Mouse (Mus musculus) stomach, embryonic 15.5 days (tissue): ENCODE data around the gene Rxfp2. TPM values are rescaled to one million over a fixed set of nuclear protein-coding genes. Genes with fewer than 3 reads are reported as not detected.

ENCODE experiments used
- ATAC-seq: fragments of 200-750 bp; cut with Nextera tagmentation; 2 replicates; pipeline ENCODE4 v1.8.0; 2017; ENCODE audit warnings: low read depth, moderate number of reproducible peaks, moderate TSS enrichment; ENCODE audit not compliant: insufficient read depth, low FRiP score
- H3K27ac ChIP-seq: fragments of 300-500 bp; sonication (generic); 2 replicates; pipeline ENCODE4 v1.5.1; 2015; ENCODE audit warnings: mild to moderate bottlenecking, inconsistent platforms
- H3K27me3 ChIP-seq: fragments of 300-500 bp; sonication (generic); replicated peaks from 2 replicates; pipeline ENCODE4 v1.6.1; 2015; ENCODE audit warnings: inconsistent platforms
- H3K36me3 ChIP-seq: fragments of 300-500 bp; sonication (generic); 2 replicates; pipeline ENCODE4 v1.6.1; 2015; ENCODE audit warnings: inconsistent platforms
- H3K4me1 ChIP-seq: fragments of 300-500 bp; sonication (generic); 2 replicates; pipeline ENCODE4 v1.6.1; 2015; ENCODE audit warnings: inconsistent platforms
- H3K4me2 ChIP-seq: fragments of 300-500 bp; sonication (generic); 2 replicates; pipeline ENCODE4 v1.6.1; 2015; ENCODE audit warnings: mild to moderate bottlenecking, inconsistent platforms
- H3K4me3 ChIP-seq: fragments of 300-500 bp; sonication (generic); replicated peaks from 2 replicates; pipeline ENCODE4 v1.5.1; 2015; ENCODE audit warnings: inconsistent platforms
- H3K9ac ChIP-seq: fragments of 300-500 bp; sonication (generic); 2 replicates; pipeline ENCODE4 v1.6.1; 2015; ENCODE audit warnings: inconsistent platforms
- H3K9me3 ChIP-seq: fragments of 300-500 bp; sonication (generic); 2 replicates; pipeline ENCODE4 v1.6.1; 2016; ENCODE audit warnings: inconsistent platforms
- WGBS: fragments of 180-500 bp; shearing (Covaris S2); methylation state at CpG from one replicate; pipeline ENCODE4 v1.1.7; 2015; 5-methylcytosine and 5-hydroxymethylcytosine counted together
- polyA plus RNA-seq: library from polyadenylated mRNA; unstranded; fragments of >200 nt; fragmentation: Nextera tagmentation; extraction: Ambion mirVana; gene quantifications from 2 replicates; pipeline ENCODE4 v1.2.1, GENCODE M21; 2015

Gene Rxfp2
- polyA plus RNA-seq: 0.12 and 0.50 TPM in 2 replicates

DNA sequence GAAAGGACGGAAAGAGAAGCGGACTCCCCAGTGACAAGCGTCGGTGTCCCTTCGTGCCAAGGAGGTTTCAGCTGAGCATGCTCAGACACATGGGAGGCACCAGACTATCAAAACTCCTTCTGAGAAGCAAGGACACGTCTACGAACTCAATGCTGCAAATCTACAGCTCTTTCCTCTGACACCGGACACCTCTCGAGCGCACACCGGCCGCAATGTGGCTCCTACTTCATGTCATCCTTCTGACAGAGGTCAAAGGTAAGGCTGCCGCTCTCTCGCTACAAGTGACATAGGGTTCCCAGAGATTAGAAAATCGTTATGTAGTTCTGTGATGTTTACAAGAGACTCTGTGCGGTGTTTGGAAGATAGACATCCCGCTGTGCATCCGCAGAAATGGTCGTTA is at the start of gene Rxfp2:
Rxfp2 (plus strand) TSS at position 20 of the 400 bp plus-strand sequence.
- Histone ChIP-seq H3K27me3 (no peaks in the 10 kb centered on the region), H3K4me1 (no peaks in the 10 kb centered on the region), H3K4me2 (no peak within 1 kb of the TSS), H3K9me3 (no peaks in the 10 kb centered on the region), H3K4me3 (no peak within 1 kb of the TSS), H3K36me3 (no peaks in the 10 kb centered on the region), H3K27ac (no peak within 1 kb of the TSS), H3K9ac (no peak within 1 kb of the TSS)
- WGBS: 55% methylated on average over 19 of the region's 19 CpGs
- ATAC-seq: no peak

DNA sequence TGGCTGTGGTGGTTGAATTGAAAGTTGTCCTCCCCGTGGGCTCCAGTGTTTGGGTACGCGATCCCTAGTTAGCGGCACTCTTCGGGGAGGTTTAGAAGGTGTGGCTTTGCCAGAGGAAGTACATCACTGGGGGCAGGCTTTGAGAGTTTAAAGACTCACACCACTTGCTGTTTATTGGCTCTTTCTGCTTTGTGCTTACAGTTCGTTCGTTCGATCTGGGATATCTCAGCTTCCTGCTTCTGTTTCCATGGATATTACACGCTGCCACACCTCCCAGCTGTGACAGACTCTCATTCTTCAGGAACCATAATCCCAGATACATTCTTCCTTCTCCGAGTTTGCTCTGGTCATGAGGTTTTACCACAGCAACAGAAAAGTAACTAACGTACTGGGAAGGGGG is 48.2 kb upstream of the Rxfp2 start:
- no peaks in the 10 kb centered on the region for H3K4me1 ChIP-seq
- no peaks in the 10 kb centered on the region for H3K27me3 ChIP-seq
- 85% methylated on average over 11 of the region's 11 CpGs for WGBS
- no peak overlapping the region for H3K27ac ChIP-seq
- no peak overlapping the region for H3K4me3 ChIP-seq
- no peaks in the 10 kb centered on the region for H3K9me3 ChIP-seq
- H3K9ac ChIP-seq: no peak overlapping the region
- no peak overlapping the region for H3K4me2 ChIP-seq
- no peak for ATAC-seq
- no peaks in the 10 kb centered on the region for H3K36me3 ChIP-seq

DNA sequence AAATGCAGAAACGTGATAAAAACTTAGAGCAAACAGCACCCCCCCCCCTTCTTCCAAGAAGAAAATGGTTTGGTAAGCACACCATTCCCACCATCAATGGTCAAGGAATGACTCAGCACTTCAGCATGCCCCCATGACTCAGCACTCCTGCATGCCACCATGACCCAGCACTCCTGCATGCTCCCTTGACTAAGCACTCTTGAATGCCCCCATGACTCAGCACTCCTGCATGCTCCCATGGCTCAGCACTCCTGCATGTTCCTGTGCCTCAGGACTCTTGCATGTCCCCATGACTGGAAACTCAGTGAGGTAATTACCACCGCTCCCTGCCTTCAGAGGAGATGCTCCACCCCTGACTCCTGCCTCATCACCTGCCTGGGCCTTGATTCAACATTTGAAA is 41.4 kb upstream of the Rxfp2 start:
- Histone ChIP-seq H3K4me3 (no peak overlapping the region), H3K9ac (no peak overlapping the region), H3K27me3 (no peaks in the 10 kb centered on the region), H3K4me1 (no peaks in the 10 kb centered on the region), H3K36me3 (no peaks in the 10 kb centered on the region), H3K9me3 (no peaks in the 10 kb centered on the region), H3K27ac (no peak overlapping the region), H3K4me2 (no peak overlapping the region)
- ATAC-seq: no peak
- 76% methylated on average over 2 of the region's 2 CpGs for WGBS

DNA sequence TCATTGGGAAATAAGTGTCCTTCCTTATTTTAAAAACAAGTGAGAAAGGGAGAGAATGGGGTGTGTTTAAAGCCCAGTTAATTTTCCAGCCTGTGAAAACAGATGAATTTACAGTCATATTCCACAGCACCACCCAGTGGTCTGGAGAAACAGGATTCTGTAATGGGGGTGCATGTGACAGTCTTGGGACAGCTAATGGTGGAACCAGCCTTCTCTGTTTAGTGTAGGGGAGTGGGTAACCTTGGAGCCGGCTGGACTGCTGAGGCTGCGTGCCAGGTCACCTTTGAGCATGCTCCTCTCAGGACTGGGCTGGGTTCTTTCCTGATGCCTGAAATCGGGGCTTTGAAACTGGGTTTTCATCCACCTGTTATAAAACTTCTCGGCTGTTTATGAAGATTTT is 34.9 kb upstream of the Rxfp2 start:
- Histone ChIP-seq H3K4me1 (no peaks in the 10 kb centered on the region), H3K36me3 (no peaks in the 10 kb centered on the region), H3K4me2 (no peak overlapping the region), H3K9me3 (no peaks in the 10 kb centered on the region), H3K4me3 (no peak overlapping the region), H3K9ac (no peak overlapping the region), H3K27ac (no peak overlapping the region), H3K27me3 (no peaks in the 10 kb centered on the region)
- no peak for ATAC-seq
- WGBS: 76% methylated on average over 4 of the region's 4 CpGs

DNA sequence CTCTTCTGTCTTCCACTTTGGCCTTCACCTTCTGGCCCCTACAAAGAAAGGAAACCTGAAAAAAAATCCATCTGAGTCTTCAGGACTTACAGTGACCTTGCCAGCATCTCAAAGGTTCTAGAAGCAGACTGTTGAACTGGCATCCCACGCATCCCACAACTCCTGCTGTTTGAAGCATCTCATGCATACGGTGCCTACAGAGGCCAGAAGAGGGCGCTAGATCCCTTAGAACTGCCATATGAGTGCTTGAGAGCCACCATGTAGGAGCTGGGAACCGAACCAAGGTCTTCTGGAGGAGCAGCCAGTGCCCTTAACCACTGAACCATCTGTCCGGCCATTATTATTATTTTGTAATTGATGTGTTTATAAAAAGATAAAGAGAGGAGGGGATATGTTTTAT is 23.9 kb upstream of the Rxfp2 start:
- H3K9me3 ChIP-seq: no peaks in the 10 kb centered on the region
- H3K36me3 ChIP-seq: no peaks in the 10 kb centered on the region
- no peak overlapping the region for H3K4me3 ChIP-seq
- WGBS: 73% methylated on average over 5 of the region's 5 CpGs
- H3K4me1 ChIP-seq: no peaks in the 10 kb centered on the region
- no peaks in the 10 kb centered on the region for H3K27me3 ChIP-seq
- no peak overlapping the region for H3K4me2 ChIP-seq
- H3K9ac ChIP-seq: no peak overlapping the region
- no peak for ATAC-seq
- no peak overlapping the region for H3K27ac ChIP-seq

DNA sequence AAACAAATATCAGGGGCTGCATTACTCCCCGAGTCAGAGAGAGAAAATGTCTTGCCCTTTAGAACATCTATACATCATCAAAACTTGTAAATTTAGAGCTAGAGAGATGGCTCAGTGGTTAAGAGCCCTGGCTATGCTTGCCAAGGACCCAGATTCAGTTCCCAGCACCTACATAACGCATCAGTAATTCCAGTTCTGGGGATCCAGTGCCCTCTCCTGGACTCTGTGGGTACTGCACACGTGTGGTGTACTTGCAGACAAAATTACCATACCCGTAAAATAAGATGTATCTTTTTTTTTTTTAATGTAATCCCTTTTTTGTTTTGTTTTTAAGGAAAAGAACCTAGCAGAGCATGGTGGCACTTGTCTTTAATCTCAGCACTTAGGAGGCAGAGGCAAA is 21.9 kb upstream of the Rxfp2 start:
- H3K4me2 ChIP-seq: no peak overlapping the region
- no peak for ATAC-seq
- no peaks in the 10 kb centered on the region for H3K9me3 ChIP-seq
- H3K36me3 ChIP-seq: no peaks in the 10 kb centered on the region
- no peaks in the 10 kb centered on the region for H3K4me1 ChIP-seq
- H3K4me3 ChIP-seq: no peak overlapping the region
- no peaks in the 10 kb centered on the region for H3K27me3 ChIP-seq
- 83% methylated on average over 4 of the region's 4 CpGs for WGBS
- H3K27ac ChIP-seq: no peak overlapping the region
- no peak overlapping the region for H3K9ac ChIP-seq

DNA sequence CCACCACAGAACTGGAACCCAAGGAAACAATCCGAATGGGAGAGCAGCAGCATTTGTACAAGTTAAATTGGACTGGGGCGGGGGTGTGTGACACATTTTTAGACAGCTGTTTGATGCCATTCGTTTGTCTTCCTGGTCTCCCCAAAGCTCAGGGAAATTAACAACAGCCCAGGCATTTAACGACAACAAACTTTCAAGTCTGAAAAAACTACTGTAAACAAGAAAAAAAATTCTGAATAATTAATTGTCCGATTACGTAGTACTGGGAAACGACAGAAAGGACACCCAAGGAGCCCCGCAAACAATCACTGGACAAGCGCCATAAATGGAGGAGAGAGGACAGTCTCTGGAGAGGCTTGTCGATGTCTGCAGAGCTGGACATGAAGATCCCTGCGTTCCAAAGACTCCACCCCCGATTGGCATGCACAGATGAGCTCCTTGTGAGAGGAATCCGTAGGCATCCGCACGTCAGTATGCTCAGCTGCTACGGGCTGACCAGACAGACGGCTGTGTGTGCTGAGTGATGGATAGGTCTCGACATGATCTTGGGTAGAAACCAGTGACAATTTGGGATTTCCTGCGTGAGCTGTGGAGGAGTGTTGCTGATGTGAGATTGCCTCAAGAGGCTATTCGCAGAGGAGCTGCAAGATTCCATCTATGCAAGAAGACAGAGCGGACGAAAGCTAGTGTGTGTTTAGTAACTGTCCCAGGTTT is 21.0 kb upstream of the Rxfp2 start:
- ATAC-seq: no peak
- H3K4me2 ChIP-seq: peak overlapping the region; percentile 17; the same call in 1 of the 2 replicates

DNA sequence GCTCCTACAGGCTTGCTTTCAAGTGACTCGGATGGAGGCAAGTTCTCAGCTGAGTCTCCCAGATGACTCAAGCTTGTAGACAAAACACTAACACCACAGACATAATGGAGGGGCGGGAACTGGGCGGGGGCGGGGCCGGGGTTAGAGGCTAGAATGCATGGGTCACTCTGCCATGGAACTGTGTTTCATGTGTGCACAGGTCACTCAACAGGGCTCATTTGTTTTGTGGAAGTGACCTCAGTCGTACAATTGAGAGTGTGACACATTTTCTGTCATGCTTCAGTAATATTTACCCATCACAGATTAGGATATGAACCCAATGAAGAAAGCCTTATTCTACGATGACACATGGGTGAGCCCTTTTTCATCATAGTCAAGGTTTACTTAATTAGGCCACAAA is 20.2 kb upstream of the Rxfp2 start:
- Histone ChIP-seq H3K27me3 (no peaks in the 10 kb centered on the region), H3K9me3 (no peaks in the 10 kb centered on the region), H3K36me3 (no peaks in the 10 kb centered on the region), H3K27ac (no peak overlapping the region), H3K9ac (no peak overlapping the region), H3K4me2 (no peak overlapping the region), H3K4me3 (no peak overlapping the region), H3K4me1 (no peaks in the 10 kb centered on the region)
- WGBS: 74% methylated on average over 7 of the region's 7 CpGs
- ATAC-seq: no peak

More for the DNA sequence above, 21.0 kb upstream of the Rxfp2 start:
- no peak overlapping the region for H3K9ac ChIP-seq
- H3K4me1 ChIP-seq: no peaks in the 10 kb centered on the region
- no peaks in the 10 kb centered on the region for H3K36me3 ChIP-seq
- H3K9me3 ChIP-seq: no peaks in the 10 kb centered on the region
- H3K4me3 ChIP-seq: no peak overlapping the region
- no peaks in the 10 kb centered on the region for H3K27me3 ChIP-seq
- WGBS: 66% methylated on average over 22 of the region's 22 CpGs
- no peak overlapping the region for H3K27ac ChIP-seq

DNA sequence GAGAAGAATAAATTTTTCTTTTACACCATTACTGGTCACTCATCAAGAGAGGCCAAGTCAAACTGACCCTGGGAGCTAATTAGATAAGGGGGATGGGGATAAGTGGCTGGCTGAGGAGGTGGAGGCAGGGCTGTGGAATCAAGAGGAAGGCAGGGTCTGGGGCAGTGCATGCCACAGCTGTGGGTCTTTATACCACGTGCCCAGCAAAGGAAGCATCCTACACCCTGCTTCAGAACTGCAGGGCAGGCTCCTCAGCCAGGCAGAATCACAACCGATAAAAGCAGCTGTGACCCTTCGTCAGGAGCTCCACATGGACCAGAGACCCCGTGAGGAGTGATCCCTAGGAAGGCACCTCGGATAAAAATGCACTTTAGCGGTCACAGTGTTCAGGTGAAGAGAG is 13.1 kb upstream of the Rxfp2 start:
- no peak overlapping the region for H3K9ac ChIP-seq
- WGBS: 33% methylated on average over 6 of the region's 6 CpGs
- H3K27me3 ChIP-seq: no peaks in the 10 kb centered on the region
- no peaks in the 10 kb centered on the region for H3K9me3 ChIP-seq
- no peak overlapping the region for H3K27ac ChIP-seq
- no peaks in the 10 kb centered on the region for H3K4me1 ChIP-seq
- no peak overlapping the region for H3K4me2 ChIP-seq
- no peaks in the 10 kb centered on the region for H3K36me3 ChIP-seq
- H3K4me3 ChIP-seq: no peak overlapping the region
- no peak for ATAC-seq

DNA sequence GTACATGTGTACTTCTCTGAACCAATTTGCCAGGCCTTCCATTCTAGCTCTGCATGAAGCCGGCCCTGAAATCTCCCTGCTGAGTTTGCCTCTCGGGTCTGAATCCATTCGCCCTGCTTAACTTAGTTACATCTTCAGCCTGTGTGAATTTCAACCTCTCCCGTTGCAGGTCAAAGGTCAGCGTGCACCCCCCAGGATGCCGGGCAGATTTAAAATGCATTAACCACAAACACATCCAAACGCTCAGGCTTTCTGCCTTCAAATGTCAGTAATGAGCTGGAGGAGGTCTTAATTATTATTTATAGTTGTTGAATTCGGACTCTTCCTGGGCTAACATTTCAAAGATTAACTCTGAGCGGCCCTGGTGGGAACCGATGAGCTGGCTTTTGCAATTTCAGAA is 1.6 kb upstream of the Rxfp2 start:
- no peak overlapping the region for H3K4me3 ChIP-seq
- no peaks in the 10 kb centered on the region for H3K36me3 ChIP-seq
- no peak overlapping the region for H3K27ac ChIP-seq
- no peaks in the 10 kb centered on the region for H3K9me3 ChIP-seq
- no peak overlapping the region for H3K9ac ChIP-seq
- 37% methylated on average over 10 of the region's 10 CpGs for WGBS
- H3K4me2 ChIP-seq: no peak overlapping the region
- no peaks in the 10 kb centered on the region for H3K4me1 ChIP-seq
- ATAC-seq: no peak
- H3K27me3 ChIP-seq: no peaks in the 10 kb centered on the region

DNA sequence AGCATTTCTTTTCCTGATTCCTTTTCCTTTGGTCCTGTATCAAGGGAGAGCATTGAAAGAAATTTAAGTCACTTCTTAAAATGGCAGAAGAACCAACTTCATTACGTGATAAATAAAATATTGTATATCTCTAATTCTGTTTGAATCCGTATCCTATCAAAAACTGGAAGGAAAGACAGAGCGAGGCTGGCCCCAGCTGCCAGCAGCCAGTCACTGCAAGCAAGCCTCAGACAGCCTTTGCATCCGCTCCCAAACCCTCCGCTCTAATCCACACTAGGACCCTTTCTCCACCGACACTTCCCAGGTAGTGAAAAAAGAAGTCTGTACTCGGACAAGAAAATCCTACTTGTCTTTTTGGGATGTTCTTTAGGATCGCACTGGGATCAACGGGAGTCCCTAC is 803 bp upstream of the Rxfp2 start:
- no peak overlapping the region for H3K4me2 ChIP-seq
- H3K4me3 ChIP-seq: no peak overlapping the region
- WGBS: 61% methylated on average over 9 of the region's 9 CpGs
- no peak overlapping the region for H3K9ac ChIP-seq
- no peaks in the 10 kb centered on the region for H3K4me1 ChIP-seq
- H3K27me3 ChIP-seq: no peaks in the 10 kb centered on the region
- no peak for ATAC-seq
- H3K27ac ChIP-seq: no peak overlapping the region
- H3K36me3 ChIP-seq: no peaks in the 10 kb centered on the region
- no peaks in the 10 kb centered on the region for H3K9me3 ChIP-seq

DNA sequence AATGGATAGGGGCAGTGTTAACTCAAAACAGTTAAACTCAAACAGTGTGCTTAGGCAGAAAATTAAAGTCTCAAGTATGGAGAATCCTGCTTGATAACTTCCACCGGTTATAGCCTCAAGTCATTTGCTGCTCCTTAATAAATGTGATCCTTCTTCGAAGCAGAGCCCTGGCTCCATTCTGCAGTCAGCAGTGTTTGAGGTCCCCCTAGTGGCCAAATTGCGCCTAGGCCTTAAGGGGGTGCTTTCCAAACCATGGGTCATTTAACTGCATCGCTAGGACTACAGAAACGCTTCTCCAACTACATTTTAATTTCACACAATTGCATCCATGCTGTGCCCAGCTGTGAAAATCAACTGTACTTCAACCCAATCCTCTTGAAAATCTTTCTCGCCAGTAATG is 2.4 kb downstream of the Rxfp2 start:
- H3K4me3 ChIP-seq: no peak overlapping the region
- 4% methylated on average over 6 of the region's 6 CpGs for WGBS
- H3K4me1 ChIP-seq: no peaks in the 10 kb centered on the region
- H3K9ac ChIP-seq: no peak overlapping the region
- no peaks in the 10 kb centered on the region for H3K36me3 ChIP-seq
- no peak overlapping the region for H3K27ac ChIP-seq
- H3K4me2 ChIP-seq: no peak overlapping the region
- peak; percentile 72; the same call in 1 of the 2 replicates for ATAC-seq
- H3K9me3 ChIP-seq: no peaks in the 10 kb centered on the region
- no peaks in the 10 kb centered on the region for H3K27me3 ChIP-seq

DNA sequence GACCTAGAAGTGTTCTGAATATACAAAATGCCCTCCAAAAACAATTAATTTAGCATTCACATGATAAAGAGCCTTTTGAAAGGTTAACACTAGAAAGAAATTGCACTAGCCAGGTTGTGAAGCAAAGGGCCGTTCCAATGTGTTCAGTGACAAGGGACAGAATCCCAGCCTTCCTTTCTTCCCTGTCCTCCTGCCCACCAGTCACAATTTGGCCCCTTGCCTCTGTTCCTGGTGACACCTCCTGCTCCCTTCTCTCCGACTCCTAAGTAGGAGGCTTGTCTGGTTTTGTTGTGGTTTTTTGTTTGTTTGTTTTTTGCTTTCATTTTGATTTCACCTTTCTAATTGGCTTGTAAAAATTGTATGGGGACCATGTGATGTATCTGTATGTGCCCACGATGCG is 3.3 kb downstream of the Rxfp2 start:
- H3K4me1 ChIP-seq: no peaks in the 10 kb centered on the region
- H3K9ac ChIP-seq: no peak overlapping the region
- 72% methylated on average over 4 of the region's 4 CpGs for WGBS
- H3K4me2 ChIP-seq: no peak overlapping the region
- H3K9me3 ChIP-seq: no peaks in the 10 kb centered on the region
- H3K36me3 ChIP-seq: no peaks in the 10 kb centered on the region
- H3K27me3 ChIP-seq: no peaks in the 10 kb centered on the region
- no peak overlapping the region for H3K4me3 ChIP-seq
- no peak overlapping the region for H3K27ac ChIP-seq
- no peak for ATAC-seq
